Mouse (Mus musculus) R1 (cell line): Measurements from ENCODE around the gene Hist2h2ac.
A peak's percentile ranks its signal among the peaks of the same experiment; 100 is the strongest.
"Not testable (repeated sequence)": the region's sequence is repeated elsewhere in the genome, so short reads cannot be mapped to it uniquely, and the experiment has no call there.

Experiments
- DNase-seq: peaks from one replicate; pipeline ENCODE4 v3.0.0-alpha.2; 2018; ENCODE audit warnings: low read depth, low spot score

Gene Hist2h2ac

DNA sequence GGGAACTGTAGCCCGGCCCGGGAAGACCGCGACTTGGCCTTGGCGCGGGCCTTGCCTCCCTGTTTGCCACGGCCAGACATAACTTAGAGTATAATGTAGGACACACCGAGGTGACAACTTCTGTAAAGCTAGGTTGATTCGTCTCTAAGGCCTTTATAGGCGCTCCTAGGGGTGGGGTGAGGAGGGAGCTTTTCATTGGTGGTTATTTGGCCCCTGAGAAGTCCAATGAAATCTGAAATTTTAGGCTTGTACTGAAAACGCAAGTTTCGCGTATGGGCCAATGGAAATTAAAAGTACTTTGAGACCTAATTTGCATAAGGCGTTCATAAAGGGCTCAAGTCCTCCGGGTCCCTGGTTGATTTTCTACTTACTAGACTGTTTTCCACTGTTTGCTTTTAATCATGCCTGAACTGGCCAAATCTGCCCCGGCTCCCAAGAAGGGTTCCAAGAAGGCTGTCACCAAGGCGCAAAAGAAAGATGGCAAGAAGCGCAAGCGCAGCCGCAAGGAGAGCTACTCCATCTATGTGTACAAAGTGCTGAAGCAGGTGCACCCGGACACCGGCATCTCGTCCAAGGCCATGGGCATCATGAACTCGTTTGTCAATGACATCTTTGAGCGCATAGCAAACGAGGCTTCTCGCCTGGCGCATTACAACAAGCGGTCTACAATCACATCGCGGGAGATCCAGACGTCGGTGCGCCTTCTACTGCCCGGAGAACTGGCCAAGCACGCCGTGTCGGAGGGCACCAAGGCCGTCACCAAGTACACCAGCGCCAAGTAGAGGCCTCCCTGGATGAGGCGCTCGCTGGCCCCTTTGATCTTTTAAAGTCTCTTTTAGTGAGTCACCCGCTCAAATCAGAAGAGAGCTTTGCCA lies at the start of gene Hist2h2ac, which contains the start of gene Hist2h2be:
Gene Hist2h2ac, minus strand, starts transcription at position 116 of the 875 bp plus-strand sequence.
Gene Hist2h2be, plus strand, starts transcription at position 355 of the 875 bp plus-strand sequence.
- DNase-seq: peak; percentile 97

- peak; percentile 99 for DNase-seq
Measured at GRCm38 (mm10) chr3:96269511-96270474, 49.1 kb upstream of the Hist2h2ac start, which contains the start of gene Hist2h2bb. Hist2h2bb (plus strand) TSS chr3:96269752.

GRCm38 (mm10) chr3:96268776-96269378 lies 48.2 kb upstream of the Hist2h2ac start:
- not testable (repeated sequence) for DNase-seq

DNA sequence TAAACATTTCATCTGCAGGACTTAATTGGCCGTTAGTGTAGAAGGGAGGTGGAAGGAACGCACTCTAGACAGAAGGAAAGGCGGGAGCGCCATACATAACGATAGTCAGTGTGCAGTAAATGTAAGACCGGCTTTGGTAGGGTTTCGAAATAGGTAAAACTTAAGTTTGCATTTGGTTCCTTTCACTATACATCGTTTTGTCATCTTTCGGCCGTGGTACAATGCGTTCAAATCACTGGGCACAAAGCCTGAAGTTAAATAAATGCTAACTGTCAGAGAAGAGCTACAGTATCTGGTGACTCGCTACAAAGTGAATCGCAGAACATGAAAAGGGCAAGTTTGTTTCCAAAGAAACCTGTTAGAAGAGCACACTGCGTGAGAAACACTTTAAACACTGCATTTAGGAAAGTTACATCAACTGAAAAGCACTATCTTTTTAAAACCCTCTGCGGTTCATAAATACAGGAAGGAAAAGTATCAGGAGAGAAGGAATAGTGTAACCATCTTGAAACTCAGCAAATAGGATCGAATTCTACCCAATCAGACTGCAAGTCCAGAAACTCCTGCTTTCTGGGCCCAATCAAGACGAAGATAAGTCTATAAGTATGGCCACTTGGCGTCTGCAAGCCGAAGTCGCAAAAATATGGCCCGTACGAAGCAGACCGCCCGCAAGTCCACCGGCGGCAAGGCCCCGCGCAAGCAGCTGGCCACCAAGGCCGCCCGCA lies 47.5 kb upstream of the Hist2h2ac start, which contains the start of gene Hist2h3b:
Gene Hist2h3b, plus strand, starts transcription at position 604 of the 725 bp plus-strand sequence.
- peak; percentile 94 for DNase-seq

DNA sequence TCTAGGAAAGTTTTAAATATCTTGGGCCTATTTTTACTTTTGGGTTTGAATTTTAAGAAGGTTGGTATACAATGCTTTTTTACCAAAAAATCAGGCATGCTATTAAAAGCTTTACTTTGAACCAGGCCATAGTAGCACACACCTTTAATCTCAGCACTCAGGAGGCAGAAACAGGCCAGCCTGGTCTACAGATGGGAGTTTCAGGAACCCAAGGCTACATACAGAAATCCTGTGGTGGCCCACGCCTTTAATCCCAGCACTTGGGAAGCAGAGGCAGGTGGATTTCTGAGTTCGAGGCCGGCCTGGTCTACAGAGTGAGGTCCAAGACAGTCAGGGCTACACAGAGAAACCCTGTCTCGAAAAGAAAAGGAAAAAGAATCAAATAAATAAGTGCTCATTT lies 46.9 kb upstream of the Hist2h2ac start:
- no peak for DNase-seq

DNA sequence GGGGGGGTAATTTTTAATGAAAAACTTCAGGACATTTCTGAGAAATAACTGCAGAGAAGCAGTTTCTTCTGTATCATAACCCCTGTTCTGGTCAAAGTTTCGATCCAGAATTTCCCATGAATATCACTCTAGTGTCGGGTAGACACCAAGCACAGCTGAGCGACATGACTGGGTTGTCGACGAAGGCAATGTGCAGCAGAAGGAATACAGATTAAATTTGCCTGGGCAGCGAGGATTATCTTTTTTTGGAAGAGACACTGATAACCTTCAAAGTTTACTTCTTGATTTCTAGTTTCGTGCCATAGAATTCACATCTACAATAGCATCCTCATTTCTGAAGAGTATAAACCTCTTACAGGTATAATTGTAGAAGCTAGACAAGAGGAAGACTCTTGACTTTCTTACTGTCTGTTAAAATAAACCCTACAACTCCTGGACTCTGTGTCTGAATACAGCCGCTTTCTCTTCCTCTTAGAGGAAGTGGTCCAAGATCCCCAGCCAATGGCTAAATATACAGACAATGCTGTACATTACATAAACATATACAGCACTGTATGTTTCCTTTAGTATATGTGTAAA lies 45.5 kb upstream of the Hist2h2ac start:
- no peak for DNase-seq

GRCm38 (mm10) chr3:96264404-96264949 lies 43.8 kb upstream of the Hist2h2ac start:
- DNase-seq: no peak

DNA sequence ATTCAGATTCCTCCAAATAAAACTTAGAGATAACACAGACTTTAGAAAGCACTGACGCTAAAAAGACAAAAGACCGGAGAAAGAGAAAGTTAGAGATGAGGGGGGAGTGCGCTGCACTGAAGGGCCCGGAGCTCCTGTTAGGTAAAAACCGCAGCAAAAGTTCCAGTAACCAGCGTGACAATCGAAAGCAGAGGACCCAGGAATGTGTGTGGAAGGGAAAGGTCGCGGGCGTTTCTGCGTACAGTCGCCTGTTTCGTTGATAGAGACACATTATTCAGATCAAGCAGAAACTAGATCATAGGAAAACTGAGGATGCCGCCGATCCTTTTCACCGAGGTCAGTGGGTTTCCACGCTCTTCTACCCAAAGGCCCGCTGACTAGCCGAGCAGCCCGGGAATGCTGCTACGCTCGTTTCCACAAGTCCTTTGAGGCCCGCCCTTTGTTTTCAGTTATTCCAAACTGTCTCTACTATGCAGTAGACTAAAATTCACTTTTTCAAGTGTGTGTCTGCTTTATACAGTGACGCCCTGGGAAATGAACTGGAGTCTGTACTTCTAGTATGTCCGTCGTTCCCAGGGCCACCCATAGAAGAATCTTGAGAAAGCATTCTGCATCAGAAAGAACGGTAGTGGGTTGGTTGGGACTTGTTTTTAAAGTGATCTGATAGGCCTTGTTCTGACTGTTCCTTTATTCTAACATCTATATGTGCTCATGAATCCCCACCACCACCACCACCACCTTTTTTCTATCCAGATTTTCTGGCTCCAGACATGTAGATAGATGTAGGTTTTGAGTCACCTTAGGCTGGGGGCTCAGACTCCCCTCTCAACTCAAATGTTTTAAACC lies 43.1 kb upstream of the Hist2h2ac start:
- DNase-seq: peak; percentile 55

DNA sequence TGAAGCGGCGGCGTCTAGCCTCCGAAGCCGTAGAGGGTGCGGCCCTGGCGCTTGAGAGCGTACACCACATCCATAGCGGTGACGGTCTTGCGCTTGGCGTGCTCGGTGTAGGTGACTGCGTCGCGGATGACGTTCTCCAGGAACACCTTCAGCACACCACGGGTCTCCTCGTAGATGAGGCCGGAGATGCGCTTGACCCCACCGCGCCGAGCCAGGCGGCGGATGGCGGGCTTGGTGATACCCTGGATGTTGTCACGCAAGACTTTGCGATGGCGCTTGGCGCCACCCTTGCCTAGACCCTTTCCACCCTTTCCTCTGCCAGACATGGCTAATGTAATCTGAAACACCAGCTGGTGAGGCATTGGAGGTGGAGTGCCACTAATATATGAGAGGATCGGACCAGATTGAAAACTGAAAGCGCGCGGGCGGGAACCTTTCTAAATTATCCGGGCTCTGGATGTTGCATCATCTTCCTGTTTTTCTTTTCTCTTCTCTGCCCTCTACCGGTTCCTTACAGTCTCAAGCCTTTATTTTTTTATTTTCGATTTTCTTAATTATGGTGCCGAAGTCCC lies 42.4 kb upstream of the Hist2h2ac start, which contains the start of gene Hist2h4:
Gene Hist2h4, minus strand, starts transcription at position 333 of the 572 bp plus-strand sequence.
- peak; percentile 96 for DNase-seq

DNA sequence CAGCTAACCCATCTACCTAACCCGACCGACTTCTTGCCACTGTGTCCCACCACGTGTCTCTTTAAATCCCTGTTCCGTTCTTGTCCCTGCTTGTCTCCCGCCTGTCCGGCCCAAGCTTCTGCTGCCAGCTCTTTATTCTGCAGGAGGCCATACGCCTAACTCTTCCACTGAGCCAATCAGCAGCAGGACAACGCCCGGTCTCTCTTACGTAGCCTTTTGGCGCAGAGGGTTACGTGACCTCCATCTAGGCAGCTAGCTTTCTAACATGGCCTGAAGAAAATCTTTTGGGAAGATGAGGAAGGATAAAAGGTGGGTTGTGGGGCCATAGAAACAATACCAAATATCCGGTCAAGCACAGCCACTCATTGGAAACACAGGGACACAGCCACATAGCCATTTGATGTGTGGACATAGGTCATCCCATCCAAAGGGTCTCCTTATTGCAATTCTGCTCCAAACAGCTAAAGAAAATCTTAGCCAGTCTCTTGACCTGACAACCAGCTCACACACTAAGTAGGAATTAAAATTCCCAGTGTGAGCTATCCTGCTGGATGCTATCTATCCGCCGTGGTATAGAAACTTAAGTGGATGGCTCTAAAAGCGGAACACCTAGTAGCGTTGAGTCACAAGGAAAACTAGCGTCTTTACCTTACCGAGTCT lies 41.7 kb upstream of the Hist2h2ac start:
- peak; percentile 93 for DNase-seq

DNA sequence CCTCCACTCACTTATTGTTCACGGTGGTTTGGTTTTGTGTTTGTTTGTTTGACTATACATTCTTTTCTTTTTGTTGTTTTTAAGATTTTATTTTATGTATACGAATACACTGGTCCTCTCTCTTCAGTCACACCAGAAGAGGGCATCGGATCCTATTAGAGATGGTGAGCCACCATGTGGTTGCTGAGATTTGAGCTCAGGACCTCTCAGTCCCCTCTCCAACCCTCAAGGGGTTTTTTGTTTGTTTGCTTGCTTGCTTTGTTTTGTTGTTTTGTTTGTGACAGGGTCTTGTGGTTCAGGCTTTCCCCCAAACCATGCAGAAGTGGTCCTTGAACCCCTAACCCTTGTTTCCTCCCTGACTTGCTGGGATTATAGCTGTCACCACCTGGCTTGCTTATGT lies 40.9 kb upstream of the Hist2h2ac start:
- DNase-seq: no peak

DNA sequence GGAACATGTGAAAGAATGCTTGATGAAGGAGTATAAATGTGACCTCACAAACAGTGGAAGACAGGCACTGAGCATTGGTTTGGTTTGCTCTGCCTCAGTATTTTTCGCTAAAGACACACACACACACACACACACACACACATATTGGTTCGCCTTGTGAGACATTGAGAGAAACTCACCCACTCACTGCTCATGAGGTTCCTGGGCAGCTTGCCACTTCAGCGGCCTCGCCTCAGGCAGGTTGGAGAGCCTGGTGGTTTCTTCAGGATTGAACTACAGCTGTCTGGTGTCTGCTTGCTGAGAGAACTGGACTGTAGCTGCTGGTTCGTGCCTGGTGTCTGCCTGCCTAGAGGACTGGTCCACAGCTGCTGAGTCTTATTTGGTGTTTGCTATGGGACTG lies 39.5 kb upstream of the Hist2h2ac start:
- no peak for DNase-seq

DNA sequence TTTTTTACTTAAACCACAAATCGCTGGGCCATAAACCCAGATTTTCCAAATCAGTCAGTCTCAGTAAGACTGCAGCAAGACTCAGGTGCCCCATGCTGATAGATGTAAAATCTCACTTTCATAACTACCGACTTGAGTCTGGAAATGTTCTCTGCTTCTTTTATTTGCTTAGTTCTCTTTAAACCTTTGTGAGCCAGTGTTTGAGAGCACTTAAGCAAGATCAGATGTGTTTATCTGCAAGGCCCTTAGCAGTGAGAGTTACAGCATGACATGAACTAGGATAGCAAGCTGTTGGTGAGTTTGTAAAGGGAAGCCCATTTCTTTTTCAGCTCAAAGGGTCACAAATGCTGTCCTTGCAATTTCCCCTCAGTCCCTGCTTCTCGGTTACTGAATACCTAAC lies 36.5 kb upstream of the Hist2h2ac start:
- no peak for DNase-seq

- DNase-seq: no peak
Measured at GRCm38 (mm10) chr3:96255926-96256593, 35.4 kb upstream of the Hist2h2ac start.

DNA sequence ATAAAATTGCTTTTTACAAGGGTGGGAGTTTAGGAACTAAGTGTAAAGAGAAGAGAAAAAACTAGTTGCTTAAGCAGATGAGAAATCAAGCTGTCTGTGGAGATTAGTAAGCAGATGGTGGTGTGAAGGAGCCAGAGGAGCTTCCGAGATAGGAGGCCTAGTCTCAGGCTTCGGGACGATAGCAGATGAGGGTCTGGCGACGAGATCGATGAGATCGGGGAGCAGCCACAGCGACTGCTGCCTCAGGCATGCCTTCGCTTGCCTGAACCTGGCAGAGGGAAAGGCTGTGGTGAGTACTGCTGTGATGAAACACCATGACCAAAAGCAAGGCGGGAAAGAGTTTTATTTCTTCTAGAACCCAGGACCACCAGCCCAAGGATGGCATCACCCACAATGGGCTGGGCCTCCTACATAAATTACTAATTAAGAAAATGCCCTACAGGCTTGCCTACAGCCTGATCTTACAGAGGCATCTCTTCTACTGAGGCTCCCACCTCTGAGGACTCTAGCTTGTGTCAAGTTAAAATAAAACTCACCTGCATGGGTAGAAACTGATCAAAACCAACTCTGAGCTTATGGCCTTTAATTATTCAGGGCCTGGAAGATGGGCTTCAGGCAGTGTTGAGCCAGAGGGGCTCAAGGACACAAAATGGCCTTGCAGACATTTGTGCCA lies 34.1 kb upstream of the Hist2h2ac start:
- DNase-seq: peak; percentile 79

DNA sequence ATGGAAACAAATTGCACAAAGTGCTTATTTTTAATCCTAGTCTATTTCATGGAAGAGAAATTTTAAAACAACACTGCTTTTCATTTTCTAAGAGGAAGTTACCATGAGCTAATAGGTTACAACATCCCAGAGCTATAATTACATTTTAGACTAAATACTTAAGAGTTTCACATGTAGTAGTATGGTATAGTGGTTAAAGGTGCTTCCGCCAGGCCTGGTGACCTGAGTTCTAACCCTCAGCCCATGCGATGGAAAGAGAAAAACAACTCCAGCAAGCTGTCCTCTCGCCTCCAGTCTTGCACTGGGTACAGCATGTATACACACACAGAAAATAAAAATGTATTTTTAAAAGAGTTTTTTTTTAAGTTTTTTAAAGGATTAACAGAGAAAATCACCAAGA lies 31.1 kb upstream of the Hist2h2ac start:
- DNase-seq: no peak

GRCm38 (mm10) chr3:96250890-96251289 lies 30.2 kb upstream of the Hist2h2ac start:
- DNase-seq: no peak
